Mouse (Mus musculus) kidney, adult 11 months (tissue): Measurements from ENCODE around the gene Nol3.

Source experiments
- DNase-seq: peaks from one replicate; pipeline ENCODE4 v3.0.0; 2022

Nol3 gene

GRCm38 (mm10) chr8:105289805-105290460, 14.0 kb downstream of the Nol3 start, which contains the start of gene 4931428F04Rik:
TSS of gene 4931428F04Rik (minus strand) at chr8:105289864.
- DNase-seq = peak; percentile 27

- peak; percentile 80 for DNase-seq
Observed at GRCm38 (mm10) chr8:105290554-105291314, 14.8 kb downstream of the Nol3 start.

GRCm38 (mm10) chr8:105291364-105291763, 15.4 kb downstream of the Nol3 start:
- DNase-seq = peak; percentile 12

GRCm38 (mm10) chr8:105291802-105292201, 15.9 kb downstream of the Nol3 start:
- DNase-seq = peak; percentile 4

- DNase-seq = no peak
Observed at GRCm38 (mm10) chr8:105292471-105292870, 16.5 kb downstream of the Nol3 start.

GRCm38 (mm10) chr8:105293405-105293804, 17.5 kb downstream of the Nol3 start:
- DNase-seq = peak; percentile 6

- DNase-seq = no peak
Observed at GRCm38 (mm10) chr8:105294776-105295175, 18.8 kb downstream of the Nol3 start.

- no peak for DNase-seq
Observed at GRCm38 (mm10) chr8:105295256-105295655, 19.3 kb downstream of the Nol3 start.

- DNase-seq = no peak
Observed at GRCm38 (mm10) chr8:105295895-105296573, 20.1 kb downstream of the Nol3 start, which contains the start of gene Exoc3l. TSS of gene Exoc3l (minus strand) at chr8:105296101.

- peak; percentile 93 for DNase-seq
Observed at GRCm38 (mm10) chr8:105297511-105298192, 21.7 kb downstream of the Nol3 start, which contains the start of gene E2f4. TSS of gene E2f4 (plus strand) at chr8:105297663.

GRCm38 (mm10) chr8:105298351-105299252, 22.7 kb downstream of the Nol3 start:
- peak; percentile 12 for DNase-seq

- DNase-seq = peak; percentile 16
Observed at GRCm38 (mm10) chr8:105299962-105300361, 24.0 kb downstream of the Nol3 start.

GRCm38 (mm10) chr8:105303396-105303795, 27.5 kb downstream of the Nol3 start:
- no peak for DNase-seq

- DNase-seq = no peak
Observed at GRCm38 (mm10) chr8:105303874-105304273, 27.9 kb downstream of the Nol3 start.

- DNase-seq = peak; percentile 9
Observed at GRCm38 (mm10) chr8:105304325-105305210, 28.6 kb downstream of the Nol3 start.

GRCm38 (mm10) chr8:105305211-105306145, 29.5 kb downstream of the Nol3 start, which contains the start of gene Elmo3:
TSS of gene Elmo3 (plus strand) at chr8:105305601.
- peak; percentile 94 for DNase-seq

- DNase-seq = no peak
Observed at GRCm38 (mm10) chr8:105306146-105306691, 30.3 kb downstream of the Nol3 start.

- DNase-seq = no peak
Observed at GRCm38 (mm10) chr8:105307670-105308069, 31.7 kb downstream of the Nol3 start.

- no peak for DNase-seq
Observed at GRCm38 (mm10) chr8:105308428-105308827, 32.5 kb downstream of the Nol3 start.
